Mouse (Mus musculus) liver, embryonic 14.5 days (tissue): ENCODE results near the gene Tmem229b. TPM values are rescaled to one million over a fixed set of nuclear protein-coding genes. Genes with fewer than 3 reads are reported as not detected.
A peak's percentile ranks its signal among the peaks of the same experiment; 100 is the strongest.

Experiments
- ATAC-seq: fragments of 200-750 bp; cut with Nextera tagmentation; 2 replicates; pipeline ENCODE4 v1.8.0; 2017; ENCODE audit warnings: moderate number of reproducible peaks, mild to moderate bottlenecking, moderate library complexity; ENCODE audit not compliant: insufficient read depth
- DNase-seq, 3 experiments: peaks; one replicate each; pipeline ENCODE4 v3.0.0-alpha.2; 2012 to 2013; ENCODE audit warnings: low read depth in 3 of 3, low spot score in 3 of 3
- H3K27ac ChIP-seq: fragments of 300-500 bp; sonication (generic); 2 replicates; pipeline ENCODE4 v1.5.1; 2014; ENCODE audit warnings: moderate library complexity, mild to moderate bottlenecking, control low read depth, inconsistent platforms
- H3K27me3 ChIP-seq: fragments of 300-500 bp; sonication (generic); 2 replicates; pipeline ENCODE4 v1.6.1; 2014; ENCODE audit warnings: mild to moderate bottlenecking, low read length, moderate library complexity; ENCODE audit not compliant: control insufficient read depth, insufficient read depth
- H3K36me3 ChIP-seq: fragments of 300-500 bp; sonication (generic); replicated peaks from 2 replicates; pipeline ENCODE4 v1.6.1; 2014; ENCODE audit warnings: low read depth; ENCODE audit not compliant: control insufficient read depth, insufficient read depth
- H3K4me1 ChIP-seq, 2 experiments: fragments of 200-500 bp in 1 of 2; fragments of 300-500 bp in 1 of 2; sonication (generic) in 1 of 2; replicated peaks; 2 replicates each; pipeline ENCODE4 v1.6.1; 2012 to 2014; ENCODE audit warnings: antibody characterized with exemption in 1 of 2, inconsistent platforms in 1 of 2, low read length in 1 of 2; ENCODE audit not compliant: control insufficient read depth in 2 of 2, insufficient read depth in 2 of 2
- H3K4me2 ChIP-seq: fragments of 300-500 bp; sonication (generic); 2 replicates; pipeline ENCODE4 v1.6.1; 2014; ENCODE audit warnings: low read depth, mild to moderate bottlenecking, control low read depth, moderate library complexity
- H3K4me3 ChIP-seq, 2 experiments: fragments of 200-500 bp in 1 of 2; fragments of 300-500 bp in 1 of 2; sonication (generic) in 1 of 2; 2 replicates each; pipeline ENCODE4 v1.5.1; 2012 to 2014; ENCODE audit warnings: low read depth in 2 of 2, low read length in 2 of 2, mild to moderate bottlenecking in 2 of 2, control low read depth in 1 of 2, inconsistent platforms in 1 of 2, moderate library complexity in 1 of 2; ENCODE audit not compliant: insufficient read depth in 1 of 2
- H3K9ac ChIP-seq: fragments of 300-500 bp; sonication (generic); replicated peaks from 2 replicates; pipeline ENCODE4 v1.6.1; 2014; ENCODE audit warnings: mild to moderate bottlenecking, control low read depth, moderate library complexity
- H3K9me3 ChIP-seq: fragments of 300-500 bp; sonication (generic); 2 replicates; pipeline ENCODE4 v1.6.1; 2016; ENCODE audit warnings: low read length, mixed read lengths; ENCODE audit not compliant: control insufficient read depth
- CTCF ChIP-seq: IDR thresholded peaks from 2 replicates; pipeline ENCODE4 v1.5.1; 2016; ENCODE audit warnings: antibody characterized with exemption, low read depth, control low read depth
- EP300 ChIP-seq: IDR thresholded peaks from 2 replicates; pipeline ENCODE4 v1.6.1; 2016; ENCODE audit warnings: antibody characterized with exemption, low read depth
- WGBS: fragments of 180-500 bp; shearing (Covaris S2); extraction: QIAGEN DNeasy Blood & Tissue Kit; methylation state at CpG from one replicate; pipeline ENCODE4 v1.1.7; 2014; ENCODE audit not compliant: insufficient replicate concordance; 5-methylcytosine and 5-hydroxymethylcytosine counted together
- polyA plus RNA-seq, 2 experiments: library from polyadenylated mRNA; depleted of rRNA in 1 of 2; stranded (reverse) in 1 of 2; unstranded in 1 of 2; fragments of >200 nt; fragmentation: Nextera tagmentation in 1 of 2; extraction: Ambion mirVana in 1 of 2; gene quantifications; 2 replicates each; pipeline versions ENCODE4 v1.2.1 to v1.2.3; 2012 to 2014

Tmem229b gene
- polyA plus RNA-seq, 2 experiments: 2.0 to 2.4 TPM

GRCm38 (mm10) chr12:78981938-78982825, 25.2 kb downstream of the Tmem229b start:
- no peaks in the 10 kb centered on the region for H3K27me3 ChIP-seq
- H3K4me1 ChIP-seq: peaks cover 0 to 21% of the 10 kb centered on the region in 2 experiments; a peak in 2 of 4 replicates
- TF ChIP-seq EP300 (no peak), CTCF (no peak)
- no peaks in the 10 kb centered on the region for H3K9me3 ChIP-seq
- ATAC-seq (no peak), DNase-seq (no peak)
- no peaks in the 10 kb centered on the region for H3K36me3 ChIP-seq
- no peak overlapping the region for H3K9ac ChIP-seq
- no peak overlapping the region for H3K4me3 ChIP-seq
- no peak overlapping the region for H3K27ac ChIP-seq
- WGBS: 51% methylated on average over 9 of the region's 9 CpGs
- H3K4me2 ChIP-seq: no peak overlapping the region

- no peak for DNase-seq
- Histone ChIP-seq H3K27ac (no peak overlapping the region), H3K9me3 (no peaks in the 10 kb centered on the region), H3K4me1 (peaks cover 0 to 22% of the 10 kb centered on the region in 2 experiments; a peak in 2 of 4 replicates), H3K4me2 (peak overlapping the region; percentile 45), H3K4me3 (no peak overlapping the region), H3K9ac (no peak overlapping the region), H3K27me3 (no peaks in the 10 kb centered on the region), H3K36me3 (no peaks in the 10 kb centered on the region)
- ATAC-seq: no peak
- WGBS: 46% methylated on average over 2 of the region's 2 CpGs
- TF ChIP-seq CTCF: no peak
- no peak for TF ChIP-seq EP300
These were observed 26.3 kb downstream of the Tmem229b start for GRCm38 (mm10) chr12:78981131-78981530.

DNA sequence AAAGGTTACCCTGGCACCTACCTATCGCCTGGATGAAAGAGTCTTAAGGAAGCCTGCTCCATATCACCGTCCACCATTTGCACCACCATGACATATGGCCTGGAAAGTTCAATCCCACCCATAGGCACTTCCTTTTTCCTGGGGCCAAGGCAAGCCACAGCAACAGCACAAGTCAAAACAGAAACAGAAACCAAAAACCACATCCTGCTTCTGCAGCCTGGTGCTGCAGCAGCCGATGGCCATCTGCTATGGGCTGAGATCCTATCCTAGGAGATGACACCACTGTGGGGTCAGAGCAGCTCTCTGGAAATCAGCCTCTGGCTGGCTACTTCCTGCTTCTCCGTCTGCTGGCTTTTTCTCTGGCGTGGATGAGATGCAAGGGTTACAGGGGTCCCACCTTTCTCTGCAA, 26.7 kb downstream of the Tmem229b start:
- ATAC-seq (peak; percentile 50), DNase-seq (peak in 2 of 3 experiments; percentile 7 to 22)
- Histone ChIP-seq H3K9me3 (no peaks in the 10 kb centered on the region), H3K9ac (no peak overlapping the region), H3K4me2 (peak overlapping the region; percentile 45), H3K27me3 (no peaks in the 10 kb centered on the region), H3K36me3 (no peaks in the 10 kb centered on the region), H3K4me1 (peaks cover 0 to 22% of the 10 kb centered on the region in 2 experiments; a peak in 2 of 4 replicates), H3K4me3 (peak overlapping the region; percentile 17 to 38; a peak in 3 of 4 replicates), H3K27ac (no peak overlapping the region)
- TF ChIP-seq CTCF (no peak), EP300 (no peak)
- WGBS: 20% methylated on average over 5 of the region's 5 CpGs

- Histone ChIP-seq H3K9ac (no peak overlapping the region), H3K4me2 (no peak overlapping the region), H3K4me1 (peaks cover 0 to 14% of the 10 kb centered on the region in 2 experiments; a peak in 2 of 4 replicates), H3K27me3 (no peaks in the 10 kb centered on the region), H3K27ac (no peak overlapping the region), H3K9me3 (no peaks in the 10 kb centered on the region), H3K36me3 (no peaks in the 10 kb centered on the region), H3K4me3 (no peak overlapping the region)
- ATAC-seq: 0 out of 2 replicates have a peak, but pooled peaks have one; percentile 31
- WGBS: 18% methylated on average over 4 of the region's 4 CpGs
- TF ChIP-seq CTCF (no peak), EP300 (no peak)
- DNase-seq: no peak
These were observed 29.9 kb downstream of the Tmem229b start for GRCm38 (mm10) chr12:78977552-78977951.

DNA sequence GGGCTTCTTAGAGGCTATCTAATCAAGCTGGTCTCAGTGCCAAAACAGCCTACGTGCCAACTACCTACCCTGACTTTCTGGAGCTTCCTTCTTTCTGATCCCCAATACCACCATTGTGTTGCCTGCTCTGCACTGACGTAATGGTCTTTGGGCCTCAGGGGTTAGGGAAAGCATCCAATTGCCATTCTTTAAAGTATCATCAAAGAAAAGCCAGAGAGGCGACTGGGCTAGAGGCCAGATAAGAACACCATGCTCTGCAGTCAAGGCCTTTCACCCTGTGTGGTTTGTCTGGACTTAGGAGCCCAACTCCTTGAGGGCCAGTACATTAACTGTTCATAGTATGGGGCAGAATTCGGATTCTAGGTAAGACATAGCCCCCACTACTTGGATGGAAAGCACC, 30.3 kb downstream of the Tmem229b start:
- Histone ChIP-seq H3K4me2 (no peak overlapping the region), H3K36me3 (no peaks in the 10 kb centered on the region), H3K4me3 (no peak overlapping the region), H3K4me1 (peaks cover 0 to 14% of the 10 kb centered on the region in 2 experiments; a peak in 2 of 4 replicates), H3K27ac (no peak overlapping the region), H3K27me3 (no peaks in the 10 kb centered on the region), H3K9ac (no peak overlapping the region), H3K9me3 (no peaks in the 10 kb centered on the region)
- no peak for ATAC-seq
- TF ChIP-seq CTCF: no peak
- no peak for TF ChIP-seq EP300
- 63% methylated on average over 4 of the region's 4 CpGs for WGBS
- DNase-seq: no peak
